Mouse (Mus musculus) ES-Bruce4 (cell line): ENCODE data around the gene Gm49325.

ENCODE experiments used
- CTCF ChIP-seq: IDR thresholded peaks from one replicate; pipeline ENCODE4 v1.8.1; 2011; ENCODE audit warnings: low read depth, low read length
- EP300 ChIP-seq: IDR thresholded peaks from 2 replicates; pipeline ENCODE4 v1.6.1; 2011; ENCODE audit warnings: low read depth, low read length; ENCODE audit not compliant: insufficient read depth

DNA sequence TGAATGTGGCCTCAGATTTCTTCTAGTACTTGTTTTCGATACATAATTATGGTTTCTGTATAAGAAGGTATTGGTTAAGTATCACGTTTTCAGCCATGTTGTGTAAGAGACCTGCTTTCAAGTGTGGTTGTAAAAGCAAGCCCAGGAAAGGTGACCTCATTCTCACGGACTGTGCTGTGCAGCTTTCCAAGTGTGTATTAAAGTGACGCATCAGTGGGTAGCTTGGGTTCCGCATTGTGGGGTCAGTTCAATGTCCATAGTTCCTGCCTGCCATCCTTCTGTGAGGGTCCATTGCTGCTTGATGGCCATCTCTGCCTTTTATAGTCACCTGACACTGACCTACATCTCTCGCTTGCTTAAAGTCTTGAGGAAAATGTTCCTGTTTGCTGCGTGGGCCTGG, 10.9 kb downstream of the Gm49325 start:
- no peak for TF ChIP-seq CTCF
- no peak for TF ChIP-seq EP300
